Mouse (Mus musculus) midbrain, postnatal 0 days (tissue): ENCODE measurements around the gene Txndc12. TPM values are rescaled to one million over a fixed set of nuclear protein-coding genes. Genes with fewer than 3 reads are reported as not detected.
A peak's percentile ranks its signal among the peaks of the same experiment; 100 is the strongest.

Source experiments
- ATAC-seq: fragments of 200-750 bp; cut with Nextera tagmentation; 2 replicates; pipeline ENCODE4 v1.8.0; 2017; ENCODE audit warnings: moderate number of reproducible peaks, mild to moderate bottlenecking, moderate TSS enrichment, moderate library complexity; ENCODE audit not compliant: low FRiP score
- DNase-seq: peaks from one replicate; pipeline ENCODE4 v3.0.0-alpha.2; 2015; ENCODE audit warnings: low spot score
- H3K27ac ChIP-seq: fragments of 300-500 bp; sonication (generic); 2 replicates; pipeline ENCODE4 v1.5.1; 2014; ENCODE audit warnings: low read depth, mild to moderate bottlenecking, low read length, mixed read lengths
- H3K27me3 ChIP-seq: fragments of 300-500 bp; sonication (generic); 2 replicates; pipeline ENCODE4 v1.6.1; 2014; ENCODE audit warnings: low read length, control low read depth, mixed read lengths; ENCODE audit not compliant: insufficient read depth
- H3K36me3 ChIP-seq: fragments of 300-500 bp; sonication (generic); 2 replicates; pipeline ENCODE4 v1.6.1; 2014; ENCODE audit warnings: low read length, control low read depth, mixed read lengths; ENCODE audit not compliant: insufficient read depth
- H3K4me1 ChIP-seq: fragments of 300-500 bp; sonication (generic); 2 replicates; pipeline ENCODE4 v1.6.1; 2014; ENCODE audit warnings: mild to moderate bottlenecking, control low read depth, antibody characterized with exemption, low read length, mixed read lengths; ENCODE audit not compliant: insufficient read depth
- H3K4me2 ChIP-seq: fragments of 300-500 bp; sonication (generic); 2 replicates; pipeline ENCODE4 v1.6.1; 2014; ENCODE audit warnings: low read depth, mild to moderate bottlenecking, low read length, mixed read lengths; ENCODE audit not compliant: poor library complexity, severe bottlenecking
- H3K4me3 ChIP-seq: fragments of 300-500 bp; sonication (generic); 2 replicates; pipeline ENCODE4 v1.5.1; 2014; ENCODE audit warnings: low read depth, mild to moderate bottlenecking, low read length, moderate library complexity
- H3K9ac ChIP-seq: fragments of 300-500 bp; sonication (generic); replicated peaks from 2 replicates; pipeline ENCODE4 v1.6.1; 2014; ENCODE audit warnings: mild to moderate bottlenecking, low read length, moderate library complexity, mixed read lengths; ENCODE audit not compliant: poor library complexity, severe bottlenecking
- H3K9me3 ChIP-seq: fragments of 300-500 bp; sonication (generic); 2 replicates; pipeline ENCODE4 v1.6.1; 2016; ENCODE audit warnings: low read length, control low read depth
- CTCF ChIP-seq: IDR thresholded peaks from 2 replicates; pipeline ENCODE4 v1.5.1; 2016; ENCODE audit warnings: antibody characterized with exemption, mild to moderate bottlenecking
- WGBS: fragments of 180-500 bp; shearing (Covaris S2); extraction: QIAGEN DNeasy Blood & Tissue Kit; methylation state at CpG from one replicate; pipeline ENCODE4 v1.1.7; 2014; 5-methylcytosine and 5-hydroxymethylcytosine counted together
- polyA plus RNA-seq: library from polyadenylated mRNA; unstranded; fragments of >200 nt; fragmentation: Nextera tagmentation; extraction: Ambion mirVana; gene quantifications from 2 replicates; pipeline ENCODE4 v1.2.1, GENCODE M21; 2015
- total RNA-seq: library from RNA; depleted of rRNA; stranded (reverse); fragments of >200 nt; gene quantifications from 2 replicates; pipeline ENCODE4 v1.2.3, GENCODE M21; 2014; rRNA removed

Gene Txndc12
- total and polyA plus RNA-seq, 2 experiments from 2014 or later = 36.1 to 61.0 TPM

- no peak overlapping the region for H3K27ac ChIP-seq
- ATAC-seq = no peak
- no peak overlapping the region for H3K4me3 ChIP-seq
- H3K4me1 ChIP-seq = no peaks in the 10 kb centered on the region
- no peaks in the 10 kb centered on the region for H3K9me3 ChIP-seq
- no peak overlapping the region for H3K9ac ChIP-seq
- H3K27me3 ChIP-seq = no peaks in the 10 kb centered on the region
- 44% methylated on average over 6 of the region's 6 CpGs for WGBS
- DNase-seq = no peak
- no peaks in the 10 kb centered on the region for H3K36me3 ChIP-seq
- H3K4me2 ChIP-seq = no peak overlapping the region
- TF ChIP-seq CTCF = no peak
These were observed 69.7 kb downstream of the Txndc12 start for GRCm38 (mm10) chr4:108904076-108904475.

- Histone ChIP-seq H3K4me2 (no peak overlapping the region), H3K4me3 (no peak overlapping the region), H3K9me3 (no peaks in the 10 kb centered on the region), H3K4me1 (no peaks in the 10 kb centered on the region), H3K27ac (no peak overlapping the region), H3K9ac (no peak overlapping the region), H3K36me3 (no peaks in the 10 kb centered on the region), H3K27me3 (no peaks in the 10 kb centered on the region)
- WGBS = 92% methylated on average over 10 of the region's 10 CpGs
- ATAC-seq = no peak
- no peak for TF ChIP-seq CTCF
- no peak for DNase-seq
These were observed 70.4 kb downstream of the Txndc12 start for GRCm38 (mm10) chr4:108904790-108905189.

GRCm38 (mm10) chr4:108905859-108906258 lies 71.5 kb downstream of the Txndc12 start:
- Histone ChIP-seq H3K9ac (no peak overlapping the region), H3K4me3 (no peak overlapping the region), H3K4me2 (no peak overlapping the region), H3K4me1 (no peaks in the 10 kb centered on the region), H3K27me3 (no peaks in the 10 kb centered on the region), H3K9me3 (no peaks in the 10 kb centered on the region), H3K36me3 (no peaks in the 10 kb centered on the region), H3K27ac (no peak overlapping the region)
- ATAC-seq (no peak), DNase-seq (peak; percentile 52)
- TF ChIP-seq CTCF = no peak
- WGBS = 27% methylated on average over 6 of the region's 6 CpGs

- DNase-seq (no peak), ATAC-seq (no peak)
- H3K4me2 ChIP-seq = no peak overlapping the region
- H3K4me3 ChIP-seq = no peak overlapping the region
- no peaks in the 10 kb centered on the region for H3K27me3 ChIP-seq
- no peaks in the 10 kb centered on the region for H3K36me3 ChIP-seq
- no peak overlapping the region for H3K9ac ChIP-seq
- no peak for TF ChIP-seq CTCF
- H3K9me3 ChIP-seq = no peaks in the 10 kb centered on the region
- H3K27ac ChIP-seq = no peak overlapping the region
- no peaks in the 10 kb centered on the region for H3K4me1 ChIP-seq
These were observed 73.1 kb downstream of the Txndc12 start for GRCm38 (mm10) chr4:108907475-108907874.

GRCm38 (mm10) chr4:108909872-108910425 lies 75.5 kb downstream of the Txndc12 start:
- Histone ChIP-seq H3K4me3 (no peak overlapping the region), H3K9me3 (no peaks in the 10 kb centered on the region), H3K27ac (no peak overlapping the region), H3K4me1 (no peaks in the 10 kb centered on the region), H3K4me2 (no peak overlapping the region), H3K36me3 (no peaks in the 10 kb centered on the region), H3K9ac (no peak overlapping the region), H3K27me3 (no peaks in the 10 kb centered on the region)
- DNase-seq = no peak
- 77% methylated on average over 8 of the region's 8 CpGs for WGBS
- ATAC-seq = no peak
- TF ChIP-seq CTCF = no peak

Other genes starting within 250 kb of the Txndc12 start
- gene Cc2d1b, start 214.7 kb upstream of the Txndc12 start, total RNA-seq = 36.1 and 45.5 TPM in 2 replicates
- 19.9 and 20.2 TPM in 2 replicates for gene Cc2d1b, start 214.7 kb upstream of the Txndc12 start, polyA plus RNA-seq
- gene 3110021N24Rik, start 115.0 kb upstream of the Txndc12 start, total RNA-seq = 0.16 and 0.38 TPM in 2 replicates
- gene 3110021N24Rik, start 115.0 kb upstream of the Txndc12 start, polyA plus RNA-seq = 1.1 and 2.5 TPM in 2 replicates
- 29.9 and 36.0 TPM in 2 replicates for gene Zfyve9, start 53.8 kb upstream of the Txndc12 start, total RNA-seq
- 7.2 and 9.1 TPM in 2 replicates for gene Zfyve9, start 53.8 kb upstream of the Txndc12 start, polyA plus RNA-seq
- 101 and 137 TPM in 2 replicates for gene Btf3l4, start 987 bp upstream of the Txndc12 start, total RNA-seq
- 156 and 164 TPM in 2 replicates for gene Btf3l4, start 987 bp upstream of the Txndc12 start, polyA plus RNA-seq
- 24.0 and 34.4 TPM in 2 replicates for gene Kti12, start 13.2 kb downstream of the Txndc12 start, total RNA-seq
- 21.2 and 22.3 TPM in 2 replicates for gene Kti12, start 13.2 kb downstream of the Txndc12 start, polyA plus RNA-seq
- 1.3 TPM in 1 of 2 replicates, not detected in the other for gene A730015C16Rik, start 14.0 kb downstream of the Txndc12 start, total RNA-seq
- 0.83 and 1.1 TPM in 2 replicates for gene A730015C16Rik, start 14.0 kb downstream of the Txndc12 start, polyA plus RNA-seq
- gene Rab3b, start 44.5 kb downstream of the Txndc12 start, total RNA-seq = 81.8 and 94.5 TPM in 2 replicates
- gene Rab3b, start 44.5 kb downstream of the Txndc12 start, polyA plus RNA-seq = 316 and 318 TPM in 2 replicates
- 63.8 and 64.6 TPM in 2 replicates for gene Nrd1, start 166.1 kb downstream of the Txndc12 start, total RNA-seq
- gene Nrd1, start 166.1 kb downstream of the Txndc12 start, polyA plus RNA-seq = 46.0 and 61.4 TPM in 2 replicates